Mouse (Mus musculus): ENCODE data around the gene Thy1. TPM values are rescaled to one million over a fixed set of nuclear protein-coding genes. Genes with fewer than 3 reads are reported as not detected.

Gene Thy1
- polyA plus RNA-seq, 1 experiment from 2014 or later, result 0.26 TPM

Other genes starting within 250 kb of the Thy1 start
- 3.7 and 4.3 TPM in 2 replicates for gene Usp2, start 23.6 kb downstream of the Thy1 start, polyA plus RNA-seq (2015; fragmentation: Nextera tagmentation; extraction: Ambion mirVana)
- gene Mfrp, start 58.3 kb downstream of the Thy1 start, polyA plus RNA-seq (2015; fragmentation: Nextera tagmentation; extraction: Ambion mirVana), result 0.10 TPM in 1 of 2 replicates, not detected in the other
- gene C1qtnf5, start 63.9 kb downstream of the Thy1 start, polyA plus RNA-seq (2015; fragmentation: Nextera tagmentation; extraction: Ambion mirVana), result 0.29 and 0.53 TPM in 2 replicates
- not detected in 2 replicates for gene Gm49380, start 70.1 kb downstream of the Thy1 start, polyA plus RNA-seq (2015; fragmentation: Nextera tagmentation; extraction: Ambion mirVana)
- gene Rnf26, start 70.1 kb downstream of the Thy1 start, polyA plus RNA-seq (2015; fragmentation: Nextera tagmentation; extraction: Ambion mirVana), result 35.2 and 38.4 TPM in 2 replicates
- 4.4 and 4.8 TPM in 2 replicates for gene Mcam, start 91.1 kb downstream of the Thy1 start, polyA plus RNA-seq (2015; fragmentation: Nextera tagmentation; extraction: Ambion mirVana)
- 5.1 and 5.8 TPM in 2 replicates for gene Cbl, start 190.7 kb downstream of the Thy1 start, polyA plus RNA-seq (2015; fragmentation: Nextera tagmentation; extraction: Ambion mirVana)
- gene Ccdc153, start 197.3 kb downstream of the Thy1 start, polyA plus RNA-seq (2015; fragmentation: Nextera tagmentation; extraction: Ambion mirVana), result not detected in 2 replicates
- 0.07 TPM in 1 of 2 replicates, not detected in the other for gene Pdzd3, start 208.1 kb downstream of the Thy1 start, polyA plus RNA-seq (2015; fragmentation: Nextera tagmentation; extraction: Ambion mirVana)
- gene Nlrx1, start 225.2 kb downstream of the Thy1 start, polyA plus RNA-seq (2015; fragmentation: Nextera tagmentation; extraction: Ambion mirVana), result 4.1 and 4.2 TPM in 2 replicates
- gene Abcg4, start 245.2 kb downstream of the Thy1 start, polyA plus RNA-seq (2015; fragmentation: Nextera tagmentation; extraction: Ambion mirVana), result 16.4 and 18.6 TPM in 2 replicates